Mouse (Mus musculus): ENCODE measurements around the gene Ltbr.

Ltbr gene

GRCm38 (mm10) chr6:125344866-125345265 is 31.2 kb upstream of the Ltbr start:
- no peak for DNase-seq (ENCODE audit: low spot score)

- no peak for DNase-seq (ENCODE audit: low spot score)
These were observed 30.4 kb upstream of the Ltbr start for GRCm38 (mm10) chr6:125344084-125344483.

GRCm38 (mm10) chr6:125342198-125342597 is 28.5 kb upstream of the Ltbr start:
- DNase-seq (ENCODE audit: low spot score): no peak

GRCm38 (mm10) chr6:125340244-125340643 is 26.6 kb upstream of the Ltbr start:
- DNase-seq (ENCODE audit: low spot score): no peak

DNA sequence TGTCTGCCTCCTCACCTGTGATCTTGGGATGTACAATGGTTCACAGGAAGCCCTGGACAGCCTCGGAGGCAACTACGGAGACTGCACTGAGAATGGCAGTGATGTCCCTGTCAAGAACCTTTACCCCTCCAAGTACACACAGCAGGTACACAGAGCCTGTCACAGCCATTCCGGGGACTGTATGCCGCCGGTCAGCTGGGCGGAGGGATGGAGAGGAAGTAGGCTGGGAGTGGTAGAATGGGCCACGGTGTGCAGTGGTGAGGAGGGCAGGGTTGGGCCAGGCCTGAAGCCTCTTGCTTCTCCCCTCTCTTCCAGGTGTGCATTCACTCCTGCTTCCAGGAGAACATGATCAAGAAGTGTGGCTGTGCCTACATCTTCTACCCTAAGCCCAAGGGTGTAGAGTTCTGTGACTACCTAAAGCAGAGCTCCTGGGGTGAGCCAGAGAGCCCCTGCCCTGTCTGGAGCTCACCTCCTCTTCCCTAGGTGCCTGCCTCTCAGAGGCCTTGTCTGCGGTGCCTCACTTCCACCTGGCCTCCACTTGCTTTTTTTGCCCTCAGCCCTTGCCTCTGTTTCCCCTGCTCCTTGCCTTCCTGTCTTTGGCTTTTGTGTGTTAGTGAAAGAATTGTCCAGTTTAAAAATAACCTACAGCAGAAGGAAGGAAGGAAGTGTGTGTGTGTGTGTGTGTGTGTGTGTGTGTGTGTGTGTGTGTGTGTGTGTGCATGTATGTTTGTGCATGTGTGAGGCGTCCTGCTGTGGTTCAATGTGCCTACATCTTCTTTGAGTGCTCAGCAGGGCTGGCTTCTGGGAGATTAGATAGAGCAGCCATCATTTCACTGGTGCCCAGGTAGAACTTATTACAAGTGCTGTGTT is 25.3 kb upstream of the Ltbr start:
- DNase-seq (ENCODE audit: low spot score): no peak

DNA sequence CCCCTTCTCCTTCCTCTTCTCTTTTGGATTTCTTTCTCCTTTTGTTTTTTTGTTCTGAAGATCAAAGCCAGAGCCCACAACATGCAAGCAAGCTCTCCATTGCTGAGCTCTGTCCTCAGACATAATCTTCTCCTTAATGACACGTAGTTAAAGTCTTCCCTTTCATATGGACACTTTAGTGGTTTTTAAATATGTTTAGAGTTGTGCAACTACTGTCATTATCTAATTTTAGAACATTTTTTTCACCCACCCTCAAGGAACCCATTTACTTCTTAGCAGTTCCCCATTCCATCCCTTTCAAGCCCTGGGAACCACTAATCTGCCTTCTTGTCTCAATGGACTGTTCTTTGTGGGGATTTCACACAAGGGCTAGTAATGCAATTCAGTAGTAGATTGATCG is 20.7 kb upstream of the Ltbr start:
- no peak for DNase-seq (ENCODE audit: low spot score)

GRCm38 (mm10) chr6:125333112-125333899 is 19.6 kb upstream of the Ltbr start:
- DNase-seq (ENCODE audit: low spot score): no peak

- DNase-seq (ENCODE audit: low spot score): peak; percentile 85
These were observed 17.1 kb upstream of the Ltbr start for GRCm38 (mm10) chr6:125330626-125331326.

- no peak for DNase-seq (ENCODE audit: low spot score)
These were observed 14.6 kb upstream of the Ltbr start for GRCm38 (mm10) chr6:125328243-125328642.

- no peak for DNase-seq (ENCODE audit: low spot score)
These were observed 11.7 kb upstream of the Ltbr start for GRCm38 (mm10) chr6:125325337-125325736.

DNA sequence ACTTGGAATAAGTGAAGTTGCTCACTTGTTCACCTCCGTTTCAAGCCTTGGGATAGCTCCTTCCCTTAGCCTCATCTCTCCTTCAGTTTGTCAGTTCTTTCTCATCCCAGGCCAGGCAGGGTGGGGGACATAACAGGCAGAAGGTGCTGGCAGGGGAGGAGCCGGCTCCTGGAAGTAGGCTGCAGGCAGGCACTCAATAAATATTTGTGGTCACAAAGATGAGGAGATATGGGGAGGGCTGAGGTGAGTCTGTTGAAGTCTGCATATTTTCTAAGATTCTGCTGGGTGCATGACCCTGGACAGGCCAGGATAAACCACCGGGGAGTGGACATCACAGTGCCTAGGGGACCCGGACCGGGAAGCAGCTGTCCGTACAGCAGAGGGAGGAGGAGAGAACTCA is 9.9 kb upstream of the Ltbr start:
- no peak for DNase-seq (ENCODE audit: low spot score)

- DNase-seq (ENCODE audit: low spot score): no peak
These were observed 9.1 kb upstream of the Ltbr start for GRCm38 (mm10) chr6:125322794-125323193.

- DNase-seq (ENCODE audit: low spot score): no peak
These were observed 7.6 kb upstream of the Ltbr start for GRCm38 (mm10) chr6:125321114-125321855.

DNA sequence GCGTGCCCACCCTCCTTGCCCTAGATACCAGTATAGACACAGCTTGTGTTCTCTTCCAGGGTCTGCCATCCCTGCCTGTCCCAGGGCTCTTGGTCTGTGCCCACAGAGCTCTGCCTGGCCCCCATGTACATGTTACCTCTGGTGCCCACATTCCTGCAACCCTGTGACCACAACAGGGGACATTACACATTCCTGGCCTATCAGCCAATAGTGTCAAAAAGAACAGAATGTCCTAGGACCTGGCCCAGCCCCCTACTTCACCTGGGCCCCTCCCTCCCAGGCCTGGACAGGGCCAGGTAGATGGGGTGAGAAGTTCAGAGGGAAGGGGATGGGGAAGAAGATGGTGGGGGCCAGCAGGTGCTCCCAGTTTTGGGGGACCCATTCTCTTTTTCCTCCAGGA is 6.6 kb upstream of the Ltbr start, which contains the start of gene Scnn1a:
TSS of gene Scnn1a (plus strand) at position 337 of the 400 bp plus-strand sequence.
- no peak for DNase-seq (ENCODE audit: low spot score)

DNA sequence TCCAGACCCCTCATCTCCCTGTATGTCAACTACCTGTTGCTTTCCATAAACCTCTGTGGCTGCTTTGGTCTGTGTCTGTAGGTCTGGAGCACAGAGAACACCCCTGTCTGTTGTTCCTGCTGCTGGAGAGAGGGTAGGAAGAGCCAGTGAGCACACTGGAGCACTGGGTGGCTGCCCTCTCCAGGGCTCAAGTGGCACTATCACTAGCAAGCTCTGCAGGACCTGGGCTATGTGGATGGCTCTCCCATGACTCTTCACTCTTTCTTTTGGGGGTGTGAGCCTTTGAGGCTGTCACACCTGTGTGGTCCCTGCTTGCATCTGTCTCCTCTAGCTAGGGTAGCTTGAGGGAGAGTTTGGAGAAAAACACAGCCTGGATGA is 6.2 kb upstream of the Ltbr start:
- no peak for DNase-seq (ENCODE audit: low spot score)

DNA sequence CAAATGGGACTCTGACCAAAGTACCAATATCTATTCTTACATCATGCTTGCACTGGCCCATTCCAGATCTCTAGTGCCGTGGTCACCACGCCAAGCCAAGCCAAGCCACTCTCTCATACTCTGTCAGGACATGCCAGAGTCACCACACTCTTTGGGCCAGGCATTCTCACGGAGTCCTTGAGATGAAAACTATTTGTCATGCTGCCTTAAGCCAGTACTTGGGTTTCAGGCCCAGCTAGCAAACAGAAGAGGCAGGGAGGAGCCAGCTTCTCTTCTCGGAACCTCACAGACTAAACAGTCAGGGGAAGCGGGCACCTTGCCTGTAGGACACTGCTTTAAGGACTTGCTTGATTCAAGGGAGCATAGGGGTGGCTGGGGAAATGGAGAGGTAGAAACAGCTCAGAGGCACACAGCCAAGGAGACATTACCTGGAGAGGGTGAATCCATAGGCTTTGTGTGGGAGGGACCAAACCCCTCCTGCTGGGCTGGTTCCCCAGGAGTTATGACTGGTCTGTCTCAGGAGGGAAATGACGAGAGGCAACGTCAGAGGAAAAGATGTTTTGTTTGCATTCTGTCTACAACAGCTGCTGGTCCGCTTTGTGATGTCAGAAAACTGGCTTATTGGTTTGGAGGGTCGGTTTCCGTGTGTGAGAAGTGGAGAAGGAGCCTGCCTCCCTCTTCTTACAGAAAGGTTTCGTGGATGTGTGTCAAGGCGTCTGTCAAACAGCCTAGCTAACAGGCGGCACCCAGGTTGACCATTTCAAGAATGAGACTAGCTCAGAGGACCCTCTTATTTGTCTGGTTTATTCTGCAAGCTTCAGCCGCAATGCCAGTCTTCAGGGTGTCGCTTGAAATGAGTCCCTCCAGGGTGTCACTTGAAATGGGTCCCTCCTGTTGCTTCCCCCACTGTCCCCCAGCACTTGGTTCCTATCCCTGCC is 5.6 kb upstream of the Ltbr start:
- DNase-seq (ENCODE audit: low spot score): no peak

GRCm38 (mm10) chr6:125317077-125317476 is 3.4 kb upstream of the Ltbr start:
- DNase-seq (ENCODE audit: low spot score): no peak

- no peak for DNase-seq (ENCODE audit: low spot score)
These were observed 1.1 kb upstream of the Ltbr start for GRCm38 (mm10) chr6:125314746-125315145.

DNA sequence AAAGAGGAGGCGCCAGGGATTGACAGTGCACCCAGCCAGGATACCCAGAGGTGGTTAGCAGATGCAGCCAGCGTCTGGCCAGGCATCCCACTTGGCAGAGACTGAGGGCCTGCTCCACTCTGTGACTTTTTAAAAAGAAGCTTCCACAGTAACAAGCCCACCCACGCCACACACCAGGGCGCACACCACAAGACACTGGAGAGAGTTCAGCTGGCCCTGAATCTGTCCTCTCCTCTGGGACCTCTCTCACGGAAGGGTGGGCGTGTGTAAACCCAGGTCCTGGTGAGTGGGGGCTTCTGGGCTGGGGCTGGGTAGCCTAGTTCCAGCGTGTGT is 512 bp upstream of the Ltbr start:
- no peak for DNase-seq (ENCODE audit: low spot score)

DNA sequence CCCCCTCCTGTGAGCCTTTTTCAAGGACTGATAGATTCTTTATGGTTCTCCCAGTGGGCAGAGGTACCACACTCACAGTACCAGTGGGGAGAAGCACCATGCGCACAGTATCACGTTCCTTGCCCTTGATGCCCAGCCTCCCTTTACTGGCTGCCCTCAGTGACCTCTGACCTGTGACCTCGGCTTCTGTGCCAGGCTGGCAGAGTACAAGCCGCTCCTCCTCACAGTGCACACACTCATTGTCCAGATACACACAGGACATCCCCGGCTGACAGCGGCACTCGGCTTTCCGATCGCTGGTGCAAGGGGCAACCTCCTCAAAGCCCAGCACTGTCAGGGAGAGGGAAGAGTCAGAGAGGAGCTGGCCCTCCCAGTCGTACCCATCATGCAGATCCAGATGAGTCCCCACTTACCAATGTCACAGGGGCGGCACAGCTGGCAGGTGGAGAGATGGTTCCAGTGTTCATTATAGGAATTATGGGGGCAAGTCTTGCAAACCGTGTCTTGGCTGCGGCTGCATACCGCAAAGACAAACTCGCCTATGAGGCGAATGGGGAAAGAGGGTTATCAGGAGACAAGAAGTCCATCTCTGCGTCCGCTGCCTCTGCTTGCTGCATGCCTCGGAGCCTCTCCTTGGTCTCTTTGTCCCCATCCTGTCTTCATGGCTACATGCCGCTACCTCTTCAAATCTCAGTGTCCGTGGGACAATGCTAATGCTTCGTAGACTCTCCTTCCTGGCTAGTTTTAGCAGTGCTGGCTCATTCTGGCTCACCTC is 917 bp downstream of the Ltbr start:
- DNase-seq (ENCODE audit: low spot score): peak; percentile 34

Measured in retina, embryonic 14.5 days (tissue).